Mouse (Mus musculus): ENCODE measurements at regions not wholly inside any gene's neighbourhood (a gene's known extent, or its start where the extent isn't known, plus 50 kb on each side); places are given as distances from the start of the nearest gene placed in this dataset.

- Histone ChIP-seq H3K36me3 (ENCODE audit: control insufficient read depth, insufficient read depth) (no peaks in the 10 kb centered on the region), H3K4me2 (replicated peaks; ENCODE audit: low read depth) (no peak overlapping the region), H3K9ac (ENCODE audit: low read depth, low read length) (no peak overlapping the region), H3K27me3 (replicated peaks; ENCODE audit: control insufficient read depth, insufficient read depth, low read length) (no peaks in the 10 kb centered on the region), H3K27ac (ENCODE audit: low read depth, low read length) (no peak overlapping the region), H3K9me3 (ENCODE audit: control insufficient read depth) (no peaks in the 10 kb centered on the region), H3K4me3 (ENCODE audit: low read depth, low read length) (no peak overlapping the region), H3K4me1 (replicated peaks; ENCODE audit: control insufficient read depth, insufficient read depth, low read length) (no peaks in the 10 kb centered on the region)
- 83% methylated on average over 10 of the region's 10 CpGs for WGBS
- no peak for ATAC-seq
- no peak for TF ChIP-seq CTCF (IDR thresholded peaks at IDR 0.05; ENCODE audit: low read depth)
Measured at GRCm38 (mm10) chr10:111080322-111080721, 70.4 kb upstream of the Zdhhc17 start.

GRCm38 (mm10) chr10:111079051-111079450 is 69.1 kb upstream of the Zdhhc17 start:
- no peak for TF ChIP-seq CTCF (IDR thresholded peaks at IDR 0.05; ENCODE audit: low read depth)
- H3K27me3 ChIP-seq (replicated peaks; ENCODE audit: control insufficient read depth, insufficient read depth, low read length), result no peaks in the 10 kb centered on the region
- no peak overlapping the region for H3K9ac ChIP-seq (ENCODE audit: low read depth, low read length)
- no peaks in the 10 kb centered on the region for H3K9me3 ChIP-seq (ENCODE audit: control insufficient read depth)
- 0 out of 2 replicates have a peak, but pooled peaks cover 4% of the 10 kb centered on the region for H3K4me1 ChIP-seq (replicated peaks; ENCODE audit: control insufficient read depth, insufficient read depth, low read length)
- H3K4me2 ChIP-seq (replicated peaks; ENCODE audit: low read depth), result no peak overlapping the region
- H3K27ac ChIP-seq (ENCODE audit: low read depth, low read length), result no peak overlapping the region
- no peak overlapping the region for H3K4me3 ChIP-seq (ENCODE audit: low read depth, low read length)
- WGBS, result 69% methylated on average over 6 of the region's 6 CpGs
- H3K36me3 ChIP-seq (ENCODE audit: control insufficient read depth, insufficient read depth), result no peaks in the 10 kb centered on the region
- ATAC-seq, result no peak

- Histone ChIP-seq H3K4me3 (ENCODE audit: low read depth, low read length) (no peak overlapping the region), H3K27me3 (replicated peaks; ENCODE audit: control insufficient read depth, insufficient read depth, low read length) (no peaks in the 10 kb centered on the region), H3K27ac (ENCODE audit: low read depth, low read length) (no peak overlapping the region), H3K4me2 (replicated peaks; ENCODE audit: low read depth) (no peak overlapping the region), H3K9ac (ENCODE audit: low read depth, low read length) (no peak overlapping the region), H3K4me1 (replicated peaks; ENCODE audit: control insufficient read depth, insufficient read depth, low read length) (peaks cover 4% of the 10 kb centered on the region; the same call in 1 of the 2 replicates), H3K9me3 (ENCODE audit: control insufficient read depth) (no peaks in the 10 kb centered on the region), H3K36me3 (ENCODE audit: control insufficient read depth, insufficient read depth) (no peaks in the 10 kb centered on the region)
- 92% methylated on average over 4 of the region's 4 CpGs for WGBS
- no peak for TF ChIP-seq CTCF (IDR thresholded peaks at IDR 0.05; ENCODE audit: low read depth)
- ATAC-seq, result no peak
Measured at GRCm38 (mm10) chr10:111077632-111078031, 67.7 kb upstream of the Zdhhc17 start.

GRCm38 (mm10) chr10:111073851-111074430 is 64.0 kb upstream of the Zdhhc17 start:
- no peaks in the 10 kb centered on the region for H3K9me3 ChIP-seq (ENCODE audit: control insufficient read depth)
- H3K4me1 ChIP-seq (replicated peaks; ENCODE audit: control insufficient read depth, insufficient read depth, low read length), result peaks cover 4% of the 10 kb centered on the region; the same call in 1 of the 2 replicates
- WGBS, result 31% methylated on average over 5 of the region's 5 CpGs
- no peak overlapping the region for H3K4me3 ChIP-seq (ENCODE audit: low read depth, low read length)
- ATAC-seq, result peak; percentile 89
- no peak for TF ChIP-seq CTCF (IDR thresholded peaks at IDR 0.05; ENCODE audit: low read depth)
- no peaks in the 10 kb centered on the region for H3K27me3 ChIP-seq (replicated peaks; ENCODE audit: control insufficient read depth, insufficient read depth, low read length)
- no peaks in the 10 kb centered on the region for H3K36me3 ChIP-seq (ENCODE audit: control insufficient read depth, insufficient read depth)
- H3K4me2 ChIP-seq (replicated peaks; ENCODE audit: low read depth), result peak overlapping the region; percentile 32
- H3K27ac ChIP-seq (ENCODE audit: low read depth, low read length), result peak overlapping the region; percentile 35; the same call in 1 of the 2 replicates
- no peak overlapping the region for H3K9ac ChIP-seq (ENCODE audit: low read depth, low read length)

- H3K27ac ChIP-seq (ENCODE audit: low read depth, low read length), result peak overlapping the region; percentile 35; the same call in 1 of the 2 replicates
- H3K4me2 ChIP-seq (replicated peaks; ENCODE audit: low read depth), result peak overlapping the region; percentile 32; the same call in 1 of the 2 replicates
- ATAC-seq, result peak; percentile 87
- no peaks in the 10 kb centered on the region for H3K9me3 ChIP-seq (ENCODE audit: control insufficient read depth)
- H3K36me3 ChIP-seq (ENCODE audit: control insufficient read depth, insufficient read depth), result no peaks in the 10 kb centered on the region
- no peak overlapping the region for H3K4me3 ChIP-seq (ENCODE audit: low read depth, low read length)
- H3K27me3 ChIP-seq (replicated peaks; ENCODE audit: control insufficient read depth, insufficient read depth, low read length), result no peaks in the 10 kb centered on the region
- TF ChIP-seq CTCF (IDR thresholded peaks at IDR 0.05; ENCODE audit: low read depth), result no peak
- no peak overlapping the region for H3K9ac ChIP-seq (ENCODE audit: low read depth, low read length)
- 25% methylated on average over 14 of the region's 14 CpGs for WGBS
- peaks cover 4% of the 10 kb centered on the region; the same call in 1 of the 2 replicates for H3K4me1 ChIP-seq (replicated peaks; ENCODE audit: control insufficient read depth, insufficient read depth, low read length)
Measured at GRCm38 (mm10) chr10:111073262-111073661, 63.3 kb upstream of the Zdhhc17 start.

GRCm38 (mm10) chr10:111072554-111072909 is 62.6 kb upstream of the Zdhhc17 start:
- H3K9ac ChIP-seq (ENCODE audit: low read depth, low read length), result no peak overlapping the region
- no peaks in the 10 kb centered on the region for H3K36me3 ChIP-seq (ENCODE audit: control insufficient read depth, insufficient read depth)
- WGBS, result 80% methylated on average over 2 of the region's 2 CpGs
- H3K27me3 ChIP-seq (replicated peaks; ENCODE audit: control insufficient read depth, insufficient read depth, low read length), result no peaks in the 10 kb centered on the region
- no peak for ATAC-seq
- no peak overlapping the region for H3K4me2 ChIP-seq (replicated peaks; ENCODE audit: low read depth)
- H3K27ac ChIP-seq (ENCODE audit: low read depth, low read length), result no peak overlapping the region
- no peak for TF ChIP-seq CTCF (IDR thresholded peaks at IDR 0.05; ENCODE audit: low read depth)
- no peaks in the 10 kb centered on the region for H3K9me3 ChIP-seq (ENCODE audit: control insufficient read depth)
- H3K4me1 ChIP-seq (replicated peaks; ENCODE audit: control insufficient read depth, insufficient read depth, low read length), result peaks cover 4% of the 10 kb centered on the region; the same call in 1 of the 2 replicates
- no peak overlapping the region for H3K4me3 ChIP-seq (ENCODE audit: low read depth, low read length)
